Mouse (Mus musculus): ENCODE results near the gene Map1lc3b.

Gene Map1lc3b

GRCm38 (mm10) chr8:121590203-121591177, at the start of gene Map1lc3b:
TSS of gene Map1lc3b (plus strand) at chr8:121590361.
- peak; percentile 98 to 99 for DNase-seq

GRCm38 (mm10) chr8:121541862-121542261, 48.3 kb upstream of the Map1lc3b start:
- DNase-seq = no peak

GRCm38 (mm10) chr8:121542901-121543300, 47.3 kb upstream of the Map1lc3b start:
- no peak for DNase-seq

- no peak for DNase-seq
Measured at GRCm38 (mm10) chr8:121544276-121544785, 45.8 kb upstream of the Map1lc3b start, which contains the start of gene 1700018B08Rik. TSS of gene 1700018B08Rik (minus strand) at chr8:121544320.

- DNase-seq = no peak
Measured at GRCm38 (mm10) chr8:121544936-121545335, 45.2 kb upstream of the Map1lc3b start.

- DNase-seq = peak; percentile 86 to 89
Measured at GRCm38 (mm10) chr8:121547132-121547531, 43.0 kb upstream of the Map1lc3b start.

GRCm38 (mm10) chr8:121550056-121550455, 40.1 kb upstream of the Map1lc3b start:
- no peak for DNase-seq

GRCm38 (mm10) chr8:121551065-121551985, 38.8 kb upstream of the Map1lc3b start:
- DNase-seq = no peak

- no peak for DNase-seq
Measured at GRCm38 (mm10) chr8:121552506-121552905, 37.7 kb upstream of the Map1lc3b start.

GRCm38 (mm10) chr8:121553831-121554475, 36.2 kb upstream of the Map1lc3b start:
- DNase-seq = no peak

- DNase-seq = no peak
Measured at GRCm38 (mm10) chr8:121557746-121558145, 32.4 kb upstream of the Map1lc3b start.

- no peak for DNase-seq
Measured at GRCm38 (mm10) chr8:121558538-121558937, 31.6 kb upstream of the Map1lc3b start.

GRCm38 (mm10) chr8:121559801-121560200, 30.4 kb upstream of the Map1lc3b start:
- no peak for DNase-seq

GRCm38 (mm10) chr8:121560432-121561100, 29.6 kb upstream of the Map1lc3b start:
- no peak for DNase-seq

- peak; percentile 62 to 73 for DNase-seq
Measured at GRCm38 (mm10) chr8:121561636-121562345, 28.4 kb upstream of the Map1lc3b start.

- peak in 1 of 2 experiments; percentile 31 for DNase-seq
Measured at GRCm38 (mm10) chr8:121562941-121563351, 27.2 kb upstream of the Map1lc3b start.

GRCm38 (mm10) chr8:121563701-121564100, 26.5 kb upstream of the Map1lc3b start:
- DNase-seq = no peak

GRCm38 (mm10) chr8:121568321-121568720, 21.8 kb upstream of the Map1lc3b start:
- DNase-seq = no peak

GRCm38 (mm10) chr8:121570335-121570734, 19.8 kb upstream of the Map1lc3b start:
- no peak for DNase-seq

GRCm38 (mm10) chr8:121570801-121571200, 19.4 kb upstream of the Map1lc3b start:
- no peak for DNase-seq

- DNase-seq = no peak
Measured at GRCm38 (mm10) chr8:121572121-121572520, 18.0 kb upstream of the Map1lc3b start.
